Mouse (Mus musculus) limb, embryonic 14.5 days (tissue): ENCODE results near the gene Zfp935. TPM values are rescaled to one million over a fixed set of nuclear protein-coding genes. Genes with fewer than 3 reads are reported as not detected.
"Not testable (repeated sequence)": the region's sequence is repeated elsewhere in the genome, so short reads cannot be mapped to it uniquely, and the experiment has no call there.

ENCODE experiments used
- ATAC-seq: fragments of 200-750 bp; cut with Nextera tagmentation; 2 replicates; pipeline ENCODE4 v1.8.0; 2017; ENCODE audit warnings: low read depth, moderate number of reproducible peaks, moderate TSS enrichment; ENCODE audit not compliant: low FRiP score
- DNase-seq: peaks from one replicate; pipeline ENCODE4 v3.0.0-alpha.2; 2015; ENCODE audit warnings: low spot score
- H3K27ac ChIP-seq: fragments of 300-500 bp; sonication (generic); replicated peaks from 2 replicates; pipeline ENCODE4 v1.5.1; 2014; ENCODE audit warnings: low read depth, mild to moderate bottlenecking, low read length, moderate library complexity, mixed read lengths
- H3K27me3 ChIP-seq: fragments of 300-500 bp; sonication (generic); 2 replicates; pipeline ENCODE4 v1.6.1; 2014; ENCODE audit warnings: low read length, mixed read lengths; ENCODE audit not compliant: control insufficient read depth, insufficient read depth
- H3K36me3 ChIP-seq: fragments of 300-500 bp; sonication (generic); 2 replicates; pipeline ENCODE4 v1.6.1; 2014; ENCODE audit warnings: mild to moderate bottlenecking, low read length, moderate library complexity, mixed read lengths; ENCODE audit not compliant: control insufficient read depth, insufficient read depth
- H3K4me1 ChIP-seq: fragments of 300-500 bp; sonication (generic); 2 replicates; pipeline ENCODE4 v1.6.1; 2014; ENCODE audit warnings: antibody characterized with exemption, low read length, mixed read lengths; ENCODE audit not compliant: control insufficient read depth, insufficient read depth
- H3K4me2 ChIP-seq: fragments of 300-500 bp; sonication (generic); replicated peaks from 2 replicates; pipeline ENCODE4 v1.6.1; 2014; ENCODE audit warnings: low read depth, mild to moderate bottlenecking, low read length, moderate library complexity; ENCODE audit not compliant: severe bottlenecking
- H3K4me3 ChIP-seq: fragments of 300-500 bp; sonication (generic); replicated peaks from 2 replicates; pipeline ENCODE4 v1.5.1; 2014; ENCODE audit warnings: low read length
- H3K9ac ChIP-seq: fragments of 300-500 bp; sonication (generic); 2 replicates; pipeline ENCODE4 v1.6.1; 2014; ENCODE audit warnings: mild to moderate bottlenecking, low read depth, low read length, moderate library complexity; ENCODE audit not compliant: severe bottlenecking
- H3K9me3 ChIP-seq: fragments of 300-500 bp; sonication (generic); 2 replicates; pipeline ENCODE4 v1.6.1; 2016; ENCODE audit warnings: low read length; ENCODE audit not compliant: control insufficient read depth
- WGBS: fragments of 180-500 bp; shearing (Covaris S2); extraction: QIAGEN DNeasy Blood & Tissue Kit; methylation state at CpG from one replicate; pipeline ENCODE4 v1.1.7; 2014; 5-methylcytosine and 5-hydroxymethylcytosine counted together
- polyA plus RNA-seq, 2 experiments: library from polyadenylated mRNA; depleted of rRNA in 1 of 2; stranded (reverse) in 1 of 2; unstranded in 1 of 2; fragments of >200 nt; fragmentation: Nextera tagmentation in 1 of 2; extraction: Ambion mirVana in 1 of 2; gene quantifications; 2 replicates each; pipeline versions ENCODE4 v1.2.1 to v1.2.3; 2012 to 2014

Gene Zfp935
- polyA plus RNA-seq (2012; rRNA removed) (not detected in 2 replicates), polyA plus RNA-seq (2014; fragmentation: Nextera tagmentation; extraction: Ambion mirVana) (1.6 TPM in 1 of 2 replicates, not detected in the other)

DNA sequence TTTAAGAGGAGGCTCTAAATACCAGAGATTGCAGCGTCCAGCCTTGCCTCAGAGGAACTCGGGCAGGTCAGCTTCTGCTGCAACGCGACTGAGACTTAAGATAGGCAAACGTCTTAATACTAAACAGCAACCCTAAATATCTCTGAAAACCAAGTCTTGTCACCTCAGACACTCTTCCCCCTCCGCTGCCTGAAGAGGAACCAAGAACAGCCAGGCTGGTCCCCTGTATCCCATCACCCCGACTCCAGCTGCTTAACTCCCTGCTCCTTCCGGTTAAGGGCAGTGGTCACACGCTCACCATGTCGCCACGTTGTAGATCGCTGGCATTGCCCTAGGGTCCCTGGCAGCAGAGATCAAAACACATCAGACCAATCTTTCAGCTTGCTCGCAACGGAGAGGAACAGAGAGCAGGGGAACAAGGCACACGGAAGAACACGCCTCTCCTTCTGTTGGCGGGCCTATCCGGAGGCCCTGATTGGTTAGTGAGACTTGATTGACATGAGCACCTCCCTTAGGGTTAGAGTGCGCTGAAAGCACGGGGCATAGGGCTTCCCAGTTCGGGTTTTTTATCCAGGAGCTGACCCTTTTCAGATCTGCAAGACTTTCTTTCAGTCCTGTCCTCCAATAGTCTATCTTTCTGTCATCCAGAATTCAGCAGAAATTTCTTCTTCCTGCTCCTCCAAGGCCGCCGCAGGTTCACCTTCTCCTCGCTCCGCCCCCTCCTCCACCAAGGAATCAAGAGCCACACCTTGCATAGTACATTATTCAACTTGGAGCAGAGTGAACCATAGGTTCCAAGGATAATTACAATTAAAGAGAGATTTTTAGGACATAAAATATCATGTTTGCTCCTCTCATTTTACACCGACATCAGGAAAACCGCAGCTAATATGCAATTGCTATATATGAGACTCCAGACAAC, at the start of gene Zfp935:
Zfp935 (minus strand) TSS at position 323 of the 922 bp plus-strand sequence.
- H3K4me1 ChIP-seq, H3K9me3 ChIP-seq, H3K27ac ChIP-seq, ATAC-seq, H3K27me3 ChIP-seq, H3K36me3 ChIP-seq: not testable (repeated sequence)
- Histone ChIP-seq H3K4me2 (peak within 1 kb of the TSS; percentile 23; the same call in 1 of the 2 replicates), H3K9ac (peak within 1 kb of the TSS; percentile 50), H3K4me3 (peak within 1 kb of the TSS; percentile 40)
- DNase-seq = peak; percentile 2
- whole genome bisulfite sequencing = 3% methylated on average over 25 of the region's 27 CpGs

DNA sequence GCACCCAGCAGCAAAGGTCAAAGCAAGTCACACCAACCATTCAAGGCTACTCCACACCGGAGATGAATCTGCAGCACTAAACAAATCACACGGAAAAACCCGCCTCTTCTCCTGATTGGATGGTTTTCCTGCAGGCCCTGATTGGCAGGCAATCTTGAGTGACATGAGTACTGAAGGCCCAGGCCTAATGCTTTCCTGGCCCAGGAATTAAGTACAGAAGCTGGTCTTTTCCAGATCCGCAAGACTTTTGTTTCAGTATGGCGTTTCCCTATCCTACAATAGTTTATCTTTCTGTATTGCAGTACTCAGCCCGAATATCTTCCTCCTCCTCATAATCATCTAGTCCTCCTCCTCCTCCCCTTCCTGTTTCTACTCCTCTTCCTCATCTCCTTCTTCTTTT, 12.8 kb upstream of the Zfp935 start, which contains the start of gene Zfp934:
Zfp934 (minus strand) TSS at position 101 of the 400 bp plus-strand sequence.
- H3K27me3 ChIP-seq, H3K4me3 ChIP-seq, H3K9ac ChIP-seq, ATAC-seq, H3K27ac ChIP-seq, DNase-seq, H3K9me3 ChIP-seq, H3K4me1 ChIP-seq, H3K4me2 ChIP-seq, H3K36me3 ChIP-seq: not testable (repeated sequence)
- WGBS = 78% methylated on average over 2 of the region's 6 CpGs

DNA sequence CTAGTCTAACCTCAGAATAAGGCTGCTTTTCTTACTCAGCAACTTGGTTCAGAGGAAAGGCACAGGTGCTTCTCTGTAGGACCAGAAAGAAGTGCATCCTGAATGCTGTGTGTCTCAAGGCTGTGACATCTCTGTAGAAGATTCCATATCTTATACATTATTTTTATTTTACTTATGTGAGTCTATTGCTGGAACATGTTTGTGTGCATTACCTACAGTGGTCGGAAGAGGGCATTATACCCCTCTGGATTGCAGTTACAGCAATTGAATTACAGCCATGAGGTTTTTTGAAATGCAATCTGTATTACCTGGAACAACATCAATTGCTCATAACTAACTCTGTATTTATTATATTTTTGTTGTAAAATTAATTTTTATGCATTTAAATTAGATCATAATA, 3.4 kb upstream of the Zfp935 start:
- not testable (repeated sequence) for H3K9ac ChIP-seq, H3K36me3 ChIP-seq, H3K4me1 ChIP-seq, H3K9me3 ChIP-seq, H3K4me3 ChIP-seq, DNase-seq, ATAC-seq, H3K27me3 ChIP-seq, H3K27ac ChIP-seq, H3K4me2 ChIP-seq
- 29% methylated on average over 1 of the region's 1 CpGs for WGBS

DNA sequence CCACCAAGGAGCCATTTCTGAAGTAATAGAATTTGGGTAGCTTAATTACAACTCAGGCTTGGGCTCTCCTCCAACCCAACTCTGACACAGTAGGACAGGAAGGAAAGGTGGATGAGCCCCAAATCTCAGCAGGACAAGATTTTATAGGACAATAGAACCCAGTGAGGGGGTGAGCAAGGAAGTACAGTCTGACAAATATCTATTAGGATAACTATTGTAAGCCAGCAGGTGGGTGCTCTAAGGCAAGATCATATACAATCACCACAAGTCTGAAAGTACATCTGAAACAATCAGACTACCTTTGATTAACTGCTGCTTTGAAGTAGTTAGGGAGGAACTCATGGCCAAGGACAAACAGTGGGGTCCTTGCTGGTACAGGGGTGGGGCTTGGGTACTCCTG, 28.2 kb downstream of the Zfp935 start:
- H3K27me3 ChIP-seq, ATAC-seq, H3K4me1 ChIP-seq, DNase-seq, H3K4me2 ChIP-seq, H3K4me3 ChIP-seq, H3K9ac ChIP-seq, H3K9me3 ChIP-seq, H3K36me3 ChIP-seq, H3K27ac ChIP-seq: not testable (repeated sequence)

DNA sequence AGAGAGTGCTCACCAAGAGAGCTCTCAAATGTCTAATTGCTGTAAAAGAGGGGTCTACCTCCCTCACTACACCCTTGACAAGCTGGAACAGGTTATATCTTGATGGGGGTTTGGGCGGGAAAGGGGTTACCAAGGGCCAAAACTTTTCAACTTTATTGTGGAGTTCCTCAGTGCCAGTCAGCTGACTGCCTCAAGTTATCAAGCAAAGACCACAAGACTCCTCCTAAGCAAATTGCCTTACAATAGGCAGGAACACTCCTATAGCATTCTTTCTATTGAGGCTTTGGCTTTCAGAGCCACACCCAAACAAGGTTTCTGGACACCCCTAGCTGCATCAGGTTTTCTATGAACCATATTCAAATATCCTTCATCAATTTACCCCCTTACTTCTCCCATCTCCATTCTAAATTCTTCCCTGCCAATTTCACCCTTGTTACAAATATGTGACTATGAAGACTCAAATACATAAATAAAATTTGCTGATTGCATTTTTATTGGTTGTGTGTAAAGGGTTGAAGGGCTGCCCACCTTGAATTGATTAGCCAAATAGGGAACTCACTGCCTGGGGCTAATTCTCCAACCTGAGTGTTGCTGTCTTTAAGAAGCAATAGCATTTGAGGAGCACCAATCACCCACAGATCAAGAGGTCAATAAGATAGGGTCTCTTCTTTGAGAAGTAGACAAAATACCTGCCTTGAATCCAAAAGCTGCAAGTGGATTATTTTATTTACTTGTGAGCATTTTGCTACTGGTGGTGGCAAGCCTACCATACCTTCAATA, 47.5 kb downstream of the Zfp935 start:
- not testable (repeated sequence) for DNase-seq, H3K4me2 ChIP-seq, H3K27me3 ChIP-seq, H3K9me3 ChIP-seq, H3K27ac ChIP-seq, ATAC-seq, H3K4me1 ChIP-seq, H3K36me3 ChIP-seq, H3K4me3 ChIP-seq, H3K9ac ChIP-seq
- WGBS = 81% methylated on average over 1 of the region's 1 CpGs

DNA sequence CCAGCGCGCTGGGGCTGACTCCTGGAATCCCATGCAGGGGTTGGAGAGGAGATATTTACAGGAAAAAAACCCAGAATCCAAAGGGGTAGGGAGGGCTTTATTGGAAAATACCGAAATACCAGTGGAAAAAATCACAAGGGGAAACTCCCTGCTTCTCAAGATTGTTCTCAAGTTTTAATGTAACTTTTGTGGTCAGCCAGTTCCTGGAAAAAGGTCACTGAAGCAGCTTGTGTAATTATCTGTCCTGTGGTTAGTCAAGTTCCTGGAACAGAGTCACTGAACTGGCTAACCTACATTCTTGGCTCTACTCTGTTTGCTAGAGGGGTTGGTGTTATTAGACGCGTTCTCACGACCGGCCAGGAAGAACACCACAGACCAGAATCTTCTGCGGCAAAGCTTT, 85.7 kb downstream of the Zfp935 start:
- not testable (repeated sequence) for H3K4me1 ChIP-seq, ATAC-seq, H3K4me3 ChIP-seq, H3K27ac ChIP-seq, H3K4me2 ChIP-seq, H3K9ac ChIP-seq, H3K9me3 ChIP-seq, DNase-seq, H3K36me3 ChIP-seq, H3K27me3 ChIP-seq
- 98% methylated on average over 8 of the region's 8 CpGs for WGBS

DNA sequence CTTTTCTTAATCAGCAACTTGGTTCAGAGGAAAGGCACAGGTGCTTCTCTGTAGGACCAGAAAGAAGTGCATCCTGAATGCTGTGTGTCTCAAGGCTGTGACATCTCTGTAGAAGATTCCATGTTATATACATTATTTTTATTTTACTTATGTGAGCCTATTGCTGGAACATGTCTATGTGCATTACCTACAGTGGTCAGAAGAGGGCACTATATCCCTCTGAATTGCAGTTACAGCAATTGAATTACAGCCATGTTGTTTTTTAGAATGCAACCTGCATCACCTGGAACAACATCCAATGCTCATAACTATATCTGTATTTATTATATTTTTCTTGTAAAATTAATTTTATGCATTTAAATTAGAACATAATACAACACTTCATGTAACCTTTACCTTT, 88.4 kb downstream of the Zfp935 start:
- ATAC-seq, H3K4me1 ChIP-seq, H3K27ac ChIP-seq, H3K36me3 ChIP-seq, H3K9ac ChIP-seq, H3K27me3 ChIP-seq, H3K9me3 ChIP-seq, H3K4me2 ChIP-seq, H3K4me3 ChIP-seq: not testable (repeated sequence)
- peak; percentile 25 for DNase-seq
